8 mouse cellular contexts compared by ENCODE assay signal in genomic region chr1:36252791-36253190, GRCm38 (mm10). TPM values are rescaled to one million over a fixed set of nuclear protein-coding genes. Genes with fewer than 3 reads are reported as not detected.
DNase-seq lines count a peak whose midpoint lies in the region; ATAC-seq and TF ChIP-seq lines count a peak whose summit lies in the region.

No protein-coding gene starts in this region.

- H3K27ac ChIP-seq in embryonic facial prominence, embryonic 11.5 days (replicated peaks; ENCODE audit: low read depth, low read length), result no peak overlapping the region
- H3K27ac ChIP-seq in heart, postnatal 0 days (ENCODE audit: low read depth), result no peak overlapping the region
- H3K27ac ChIP-seq in liver, embryonic 13.5 days, result no peak overlapping the region

- H3K27me3 ChIP-seq in E14TG2a.4 (ENCODE audit: insufficient read depth, low read length), result peaks cover 62% of the 10 kb centered on the region
- no peaks in the 10 kb centered on the region for H3K27me3 ChIP-seq in embryonic facial prominence, embryonic 11.5 days (ENCODE audit: control insufficient read depth, insufficient read depth, low read length)
- H3K27me3 ChIP-seq in heart, postnatal 0 days (ENCODE audit: control insufficient read depth, insufficient read depth, low read length), result 0 out of 2 replicates have a peak, but pooled peaks cover 10% of the 10 kb centered on the region
- H3K27me3 ChIP-seq in liver, embryonic 13.5 days, result peaks cover 22% of the 10 kb centered on the region

- H3K4me1 ChIP-seq in E14TG2a.4 (replicated peaks; ENCODE audit: low read depth, low read length), result peaks cover 47% of the 10 kb centered on the region
- no peaks in the 10 kb centered on the region for H3K4me1 ChIP-seq in embryonic facial prominence, embryonic 11.5 days (ENCODE audit: control insufficient read depth, insufficient read depth, low read length)
- H3K4me1 ChIP-seq in heart, postnatal 0 days (ENCODE audit: control insufficient read depth, insufficient read depth), result no peaks in the 10 kb centered on the region
- peaks cover 10% of the 10 kb centered on the region for H3K4me1 ChIP-seq in liver, embryonic 13.5 days (replicated peaks)

- H3K4me3 ChIP-seq in E14TG2a.4 (replicated peaks; ENCODE audit: low read length), result no peak overlapping the region
- no peak overlapping the region for H3K4me3 ChIP-seq in embryonic facial prominence, embryonic 11.5 days (ENCODE audit: low read depth, low read length)
- no peak overlapping the region for H3K4me3 ChIP-seq in heart, postnatal 0 days (ENCODE audit: low read depth, low read length)
- H3K4me3 ChIP-seq in liver, embryonic 13.5 days (replicated peaks), result no peak overlapping the region

- H3K9ac ChIP-seq in embryonic facial prominence, embryonic 11.5 days (replicated peaks; ENCODE audit: low read length), result no peak overlapping the region
- H3K9ac ChIP-seq in heart, postnatal 0 days (replicated peaks; ENCODE audit: low read depth, low read length), result no peak overlapping the region
- H3K9ac ChIP-seq in liver, embryonic 13.5 days, result no peak overlapping the region

- no peaks in the 10 kb centered on the region for H3K36me3 ChIP-seq in E14TG2a.4 (ENCODE audit: insufficient read depth, low read length)
- no peaks in the 10 kb centered on the region for H3K36me3 ChIP-seq in embryonic facial prominence, embryonic 11.5 days (replicated peaks; ENCODE audit: control insufficient read depth, insufficient read depth, low read depth, low read length)
- no peaks in the 10 kb centered on the region for H3K36me3 ChIP-seq in heart, postnatal 0 days (replicated peaks; ENCODE audit: control insufficient read depth, insufficient read depth, low read length)
- no peaks in the 10 kb centered on the region for H3K36me3 ChIP-seq in liver, embryonic 13.5 days

- peak; percentile 44; the same call in 1 of the 2 replicates for ATAC-seq in embryonic facial prominence, embryonic 11.5 days (replicated peaks; ENCODE audit: insufficient number of reproducible peaks, low FRiP score, low TSS enrichment, low read depth)
- ATAC-seq in heart, postnatal 0 days (ENCODE audit: insufficient read depth, low read depth), result peak; percentile 55; the same call in 1 of the 2 replicates
- ATAC-seq in liver, embryonic 13.5 days (ENCODE audit: low read depth), result peak; percentile 59; the same call in 1 of the 2 replicates
- ATAC-seq in neutrophil, adult 5-6 weeks (ENCODE audit: extremely low read depth, insufficient number of reproducible peaks, low FRiP score, poor library complexity, severe bottlenecking), result peak; percentile 93

- no peak overlapping the region for H3K4me2 ChIP-seq in embryonic facial prominence, embryonic 11.5 days (ENCODE audit: low read depth, low read length)
- no peak overlapping the region for H3K4me2 ChIP-seq in heart, postnatal 0 days (ENCODE audit: low read depth, low read length)
- no peak overlapping the region for H3K4me2 ChIP-seq in liver, embryonic 13.5 days

- peaks cover 5% of the 10 kb centered on the region; the same call in 1 of the 2 replicates for H3K9me3 ChIP-seq in E14TG2a.4 (ENCODE audit: low read length)
- H3K9me3 ChIP-seq in embryonic facial prominence, embryonic 11.5 days (replicated peaks; ENCODE audit: control insufficient read depth, low read length), result no peaks in the 10 kb centered on the region; the same call in 1 of the 2 replicates
- peaks cover 5% of the 10 kb centered on the region for H3K9me3 ChIP-seq in heart, postnatal 0 days (replicated peaks; ENCODE audit: control insufficient read depth, low read length)
- peaks cover 5% of the 10 kb centered on the region; the same call in 1 of the 2 replicates for H3K9me3 ChIP-seq in liver, embryonic 13.5 days (replicated peaks)

- peak; percentile 95 for TF ChIP-seq CTCF in E14TG2a.4 (conservative IDR thresholded peaks at IDR 0.05; ENCODE audit: low read length)
- peak; percentile 93 for TF ChIP-seq CTCF in heart, postnatal 0 days (IDR thresholded peaks at IDR 0.05; ENCODE audit: low read depth)

- WGBS in embryonic facial prominence, embryonic 11.5 days, result 8% methylated on average over 6 of the region's 6 CpGs
- WGBS in heart, postnatal 0 days, result 4% methylated on average over 6 of the region's 6 CpGs
- WGBS in liver, embryonic 13.5 days (ENCODE audit: insufficient replicate concordance), result 1% methylated on average over 6 of the region's 6 CpGs

- no peak for TF ChIP-seq EP300 in heart, postnatal 0 days (IDR thresholded peaks at IDR 0.05; ENCODE audit: low read depth)

- DNase-seq in adrenal gland, postnatal 25 days, result peak; percentile 58
- DNase-seq in embryonic facial prominence, embryonic 11.5 days (ENCODE audit: low spot score), result peak; percentile 90
- DNase-seq in heart, postnatal 0 days (ENCODE audit: low spot score), result peak; percentile 78
- DNase-seq in kidney, postnatal 14 days, result peak; percentile 81
- peak; percentile 57 for DNase-seq in liver, embryonic 13.5 days
- peak; percentile 53 to 69 for DNase-seq in thymus, adult 18-20 months

RNA-seq across cellular contexts. Expression of gene Uggt1, which starts 8.3 kb away (rescaled TPM):
- 47.5 and 53.2 TPM in 2 replicates for total RNA-seq in adrenal gland, postnatal 25 days (2021)
- polyA plus RNA-seq in embryonic facial prominence, embryonic 11.5 days (2014; fragmentation: Nextera tagmentation; extraction: Ambion mirVana), result 67.3 and 67.8 TPM in 2 replicates
- total RNA-seq in heart, postnatal 0 days (2014; rRNA removed; ENCODE audit: low replicate concordance), result 26.7 and 58.0 TPM in 2 replicates
- 15.4 and 16.0 TPM in 2 replicates for polyA plus RNA-seq in heart, postnatal 0 days (2015; fragmentation: Nextera tagmentation; extraction: Ambion mirVana)
- 18.4 and 22.2 TPM in 2 replicates for polyA plus RNA-seq in liver, embryonic 13.5 days (2015; fragmentation: Nextera tagmentation; extraction: Ambion mirVana)
- total RNA-seq in neutrophil, adult 5-6 weeks (2017), result 103 and 117 TPM in 2 replicates

RNA-seq across cellular contexts. Expression of gene Neurl3, which starts 21.7 kb away (rescaled TPM):
- total RNA-seq in adrenal gland, postnatal 25 days (2021), result 4.3 and 4.6 TPM in 2 replicates
- 0.64 and 1.2 TPM in 2 replicates for polyA plus RNA-seq in embryonic facial prominence, embryonic 11.5 days (2014; fragmentation: Nextera tagmentation; extraction: Ambion mirVana)
- 5.7 and 12.9 TPM in 2 replicates for total RNA-seq in heart, postnatal 0 days (2014; rRNA removed; ENCODE audit: low replicate concordance)
- polyA plus RNA-seq in heart, postnatal 0 days (2015; fragmentation: Nextera tagmentation; extraction: Ambion mirVana), result 3.6 and 4.3 TPM in 2 replicates
- polyA plus RNA-seq in liver, embryonic 13.5 days (2015; fragmentation: Nextera tagmentation; extraction: Ambion mirVana), result 2.4 and 2.8 TPM in 2 replicates
- 433 and 491 TPM in 2 replicates for total RNA-seq in neutrophil, adult 5-6 weeks (2017)

RNA-seq across cellular contexts. Expression of gene Arid5a, which starts 54.7 kb away (rescaled TPM):
- 2.7 and 3.5 TPM in 2 replicates for total RNA-seq in adrenal gland, postnatal 25 days (2021)
- 1.6 and 3.7 TPM in 2 replicates for polyA plus RNA-seq in embryonic facial prominence, embryonic 11.5 days (2014; fragmentation: Nextera tagmentation; extraction: Ambion mirVana)
- total RNA-seq in heart, postnatal 0 days (2014; rRNA removed; ENCODE audit: low replicate concordance), result 13.7 and 31.1 TPM in 2 replicates
- 6.6 and 8.5 TPM in 2 replicates for polyA plus RNA-seq in heart, postnatal 0 days (2015; fragmentation: Nextera tagmentation; extraction: Ambion mirVana)
- 2.1 and 2.2 TPM in 2 replicates for polyA plus RNA-seq in liver, embryonic 13.5 days (2015; fragmentation: Nextera tagmentation; extraction: Ambion mirVana)
- total RNA-seq in neutrophil, adult 5-6 weeks (2017), result 199 and 207 TPM in 2 replicates

Comparison
In these comparisons a context has a peak if more than half of its experiments do, and no peak if none do; other contexts are left out.
1. RNA of gene Neurl3, which starts 21.7 kb away (total RNA-seq): 433 to 491 TPM in neutrophil, adult 5-6 weeks; 5.7 to 12.9 TPM in heart, postnatal 0 days and 4.3 to 4.6 TPM in adrenal gland, postnatal 25 days; every median in the first group is over 10 times any median in the second.
2. Peak in every context shown above with its lines, with median percentiles within 50 percentile points of each other: DNase-seq and ATAC-seq.